Mouse (Mus musculus) lung, postnatal 0 days (tissue): Measurements from ENCODE around the gene Wdr86. TPM values are rescaled to one million over a fixed set of nuclear protein-coding genes. Genes with fewer than 3 reads are reported as not detected.
A peak's percentile ranks its signal among the peaks of the same experiment; 100 is the strongest.

Source experiments
- ATAC-seq: fragments of 200-750 bp; cut with Nextera tagmentation; 2 replicates; pipeline ENCODE4 v1.8.0; 2017; ENCODE audit warnings: moderate library complexity
- DNase-seq: peaks from one replicate; pipeline ENCODE4 v3.0.0-alpha.2; 2016; ENCODE audit warnings: low spot score
- H3K27ac ChIP-seq: fragments of 300-500 bp; sonication (generic); 2 replicates; pipeline ENCODE4 v1.5.1; 2014; ENCODE audit warnings: antibody characterized with exemption, mild to moderate bottlenecking, low read length, mixed read lengths
- H3K27me3 ChIP-seq: fragments of 300-500 bp; sonication (generic); replicated peaks from 2 replicates; pipeline ENCODE4 v1.6.1; 2014; ENCODE audit warnings: low read length, mixed read lengths; ENCODE audit not compliant: insufficient read depth
- H3K36me3 ChIP-seq: fragments of 300-500 bp; sonication (generic); 2 replicates; pipeline ENCODE4 v1.6.1; 2014; ENCODE audit warnings: low read length, mixed read lengths; ENCODE audit not compliant: insufficient read depth
- H3K4me1 ChIP-seq: fragments of 300-500 bp; sonication (generic); 2 replicates; pipeline ENCODE4 v1.6.1; 2014; ENCODE audit warnings: antibody characterized with exemption, low read depth, low read length, mixed read lengths; ENCODE audit not compliant: insufficient read depth
- H3K4me2 ChIP-seq: fragments of 300-500 bp; sonication (generic); replicated peaks from 2 replicates; pipeline ENCODE4 v1.6.1; 2014; ENCODE audit warnings: low read depth, mild to moderate bottlenecking, low read length, moderate library complexity, mixed read lengths
- H3K4me3 ChIP-seq: fragments of 300-500 bp; sonication (generic); 2 replicates; pipeline ENCODE4 v1.5.1; 2014; ENCODE audit warnings: low read depth, low read length
- H3K9ac ChIP-seq: fragments of 300-500 bp; sonication (generic); replicated peaks from 2 replicates; pipeline ENCODE4 v1.6.1; 2014; ENCODE audit warnings: low read depth, mild to moderate bottlenecking
- H3K9me3 ChIP-seq: fragments of 300-500 bp; sonication (generic); 2 replicates; pipeline ENCODE4 v1.6.1; 2016; ENCODE audit warnings: low read length, mixed read lengths
- CTCF ChIP-seq: IDR thresholded peaks from 2 replicates; pipeline ENCODE4 v1.5.1; 2016; ENCODE audit warnings: antibody characterized with exemption, mild to moderate bottlenecking
- EP300 ChIP-seq: IDR thresholded peaks from 2 replicates; pipeline ENCODE4 v1.6.1; 2016; ENCODE audit warnings: antibody characterized with exemption, mild to moderate bottlenecking, control low read depth
- WGBS: fragments of 180-500 bp; shearing (Covaris S2); extraction: QIAGEN DNeasy Blood & Tissue Kit; methylation state at CpG from one replicate; pipeline ENCODE4 v1.1.7; 2014; 5-methylcytosine and 5-hydroxymethylcytosine counted together
- polyA plus RNA-seq: library from polyadenylated mRNA; unstranded; fragments of >200 nt; fragmentation: Nextera tagmentation; extraction: Ambion mirVana; gene quantifications from 2 replicates; pipeline ENCODE4 v1.2.1, GENCODE M21; 2015

Gene Wdr86
- polyA plus RNA-seq, 1 experiment from 2014 or later, result 11.0 TPM

GRCm38 (mm10) chr5:24749731-24750130 lies 19.2 kb upstream of the Wdr86 start:
- Histone ChIP-seq H3K27me3 (no peaks in the 10 kb centered on the region), H3K4me1 (no peaks in the 10 kb centered on the region; the same call in 1 of the 2 replicates), H3K36me3 (no peaks in the 10 kb centered on the region), H3K9ac (no peak overlapping the region), H3K4me2 (peak overlapping the region; percentile 89), H3K27ac (peak overlapping the region; percentile 96; the same call in 1 of the 2 replicates), H3K9me3 (no peaks in the 10 kb centered on the region), H3K4me3 (0 out of 2 replicates have a peak overlapping the region, but pooled peaks have one; percentile 58)
- no peak for ATAC-seq
- no peak for DNase-seq
- no peak for TF ChIP-seq EP300
- no peak for TF ChIP-seq CTCF
- WGBS, result 56% methylated on average over 5 of the region's 5 CpGs

DNA sequence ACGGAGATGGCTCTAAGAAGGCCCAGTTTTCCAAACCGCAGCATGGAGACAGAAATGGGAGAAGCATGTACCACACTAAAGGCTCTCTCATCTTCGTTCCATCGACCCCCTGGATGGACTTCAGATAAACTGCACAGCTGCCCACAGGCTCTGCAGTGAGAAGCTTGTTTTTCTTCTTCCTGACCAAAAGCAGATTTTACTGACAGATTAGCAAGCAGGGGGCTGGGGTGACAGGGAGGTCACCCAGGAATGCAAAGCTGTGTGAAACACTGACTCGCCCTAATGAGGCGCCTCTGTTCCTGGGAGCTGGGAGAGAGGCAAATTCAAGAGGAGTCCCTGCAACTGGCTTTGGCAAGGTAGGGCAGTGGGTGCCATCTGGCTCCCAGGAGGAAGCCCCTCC lies 17.0 kb upstream of the Wdr86 start:
- Histone ChIP-seq H3K36me3 (no peaks in the 10 kb centered on the region), H3K4me1 (no peaks in the 10 kb centered on the region; the same call in 1 of the 2 replicates), H3K4me2 (no peak overlapping the region), H3K9ac (no peak overlapping the region), H3K9me3 (no peaks in the 10 kb centered on the region), H3K4me3 (no peak overlapping the region), H3K27me3 (no peaks in the 10 kb centered on the region), H3K27ac (no peak overlapping the region)
- ATAC-seq (no peak), DNase-seq (no peak)
- WGBS, result 30% methylated on average over 6 of the region's 6 CpGs
- TF ChIP-seq EP300 (no peak), CTCF (no peak)

DNA sequence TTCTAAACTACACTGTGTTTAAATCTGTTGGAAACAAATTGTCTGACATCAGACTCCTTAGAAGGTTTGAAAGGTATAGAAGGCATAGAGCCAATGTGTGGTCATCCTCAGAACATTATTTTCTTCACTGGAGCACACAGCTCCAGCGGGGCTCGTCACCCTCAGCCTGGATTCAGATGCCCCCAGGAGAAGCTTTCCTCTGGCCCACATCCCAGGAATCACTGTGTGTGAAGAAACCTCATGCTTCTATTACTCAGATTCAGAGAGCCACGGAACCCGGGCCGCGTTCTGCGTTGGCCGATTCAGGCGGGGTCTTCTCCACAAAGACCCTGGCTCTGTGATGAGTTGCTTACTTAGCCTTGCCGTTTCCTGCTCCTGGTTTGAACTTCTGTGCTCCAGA lies 13.4 kb upstream of the Wdr86 start:
- Histone ChIP-seq H3K4me3 (no peak overlapping the region), H3K27ac (no peak overlapping the region), H3K4me2 (no peak overlapping the region), H3K9ac (no peak overlapping the region), H3K9me3 (no peaks in the 10 kb centered on the region), H3K4me1 (no peaks in the 10 kb centered on the region), H3K27me3 (no peaks in the 10 kb centered on the region), H3K36me3 (no peaks in the 10 kb centered on the region)
- DNase-seq (no peak), ATAC-seq (no peak)
- WGBS, result 85% methylated on average over 10 of the region's 10 CpGs
- TF ChIP-seq EP300 (no peak), CTCF (no peak)

DNA sequence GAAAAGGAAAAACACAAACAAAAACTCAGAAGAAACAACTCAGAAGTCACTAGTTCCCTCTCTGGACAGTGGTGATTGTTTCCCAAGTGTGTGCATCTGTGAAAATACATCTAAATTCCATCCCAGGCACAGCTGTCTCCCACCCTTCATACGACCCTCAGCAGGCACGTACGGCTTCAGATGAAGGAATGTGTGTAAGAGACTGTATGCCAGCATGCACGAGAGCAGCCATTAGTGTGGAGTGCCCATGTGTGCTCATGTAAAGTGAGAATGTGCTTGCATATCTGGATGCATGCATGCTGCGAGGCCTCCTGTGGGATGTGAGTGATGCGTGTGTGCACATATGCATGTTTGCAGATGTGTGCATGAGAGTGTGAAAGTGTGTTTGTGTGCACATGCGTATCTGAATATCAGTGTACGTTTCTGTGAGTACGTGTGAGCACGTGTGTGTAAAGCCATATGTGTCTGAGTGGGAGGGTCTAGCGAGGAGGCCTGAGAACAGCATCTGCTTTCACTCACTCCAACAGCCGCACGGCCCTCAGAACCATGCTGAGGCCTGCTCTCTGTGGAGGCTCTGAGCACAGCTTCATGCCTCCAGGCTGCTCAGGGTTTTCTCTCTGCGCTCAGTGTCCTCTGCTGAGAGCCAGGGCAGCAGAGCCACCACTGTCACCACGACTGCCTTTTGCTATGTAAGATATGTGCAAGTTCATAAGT lies 10.8 kb upstream of the Wdr86 start:
- 55% methylated on average over 15 of the region's 15 CpGs for WGBS
- no peak for DNase-seq
- Histone ChIP-seq H3K27ac (no peak overlapping the region), H3K4me1 (no peaks in the 10 kb centered on the region), H3K4me2 (no peak overlapping the region), H3K9me3 (no peaks in the 10 kb centered on the region), H3K9ac (no peak overlapping the region), H3K36me3 (no peaks in the 10 kb centered on the region), H3K4me3 (no peak overlapping the region), H3K27me3 (no peaks in the 10 kb centered on the region)
- peak; percentile 37; the same call in 1 of the 2 replicates for ATAC-seq
- TF ChIP-seq CTCF (no peak), EP300 (no peak)

DNA sequence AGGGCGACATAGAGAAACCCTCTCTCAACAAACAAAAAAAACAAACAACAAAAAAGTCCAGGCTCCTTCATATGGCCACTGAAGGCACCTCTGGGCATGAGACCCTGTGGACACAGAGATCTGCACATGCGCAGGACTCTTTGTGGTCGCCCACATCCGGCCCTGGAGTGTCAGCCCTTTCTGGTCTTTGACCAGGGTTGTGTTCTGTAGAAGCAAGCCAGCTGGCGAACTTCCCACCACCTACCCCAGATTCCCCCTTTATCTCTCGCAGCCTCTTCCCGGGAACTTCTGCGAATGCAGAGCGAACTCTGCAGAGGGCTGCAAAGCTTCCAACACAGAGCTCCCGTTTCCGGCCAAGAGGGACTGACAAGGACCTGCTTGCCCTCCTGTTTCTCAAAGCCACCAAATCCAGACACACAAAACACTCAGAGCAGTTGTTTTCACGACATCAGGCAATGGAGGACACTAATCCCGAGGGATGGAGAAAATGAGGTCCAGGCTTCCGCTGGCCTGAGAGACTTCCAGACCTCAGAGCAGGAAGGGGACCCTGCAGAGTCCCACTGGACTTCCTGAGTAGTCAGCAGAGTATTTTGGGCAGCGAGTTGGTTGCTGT lies 8.7 kb upstream of the Wdr86 start:
- 36% methylated on average over 15 of the region's 15 CpGs for WGBS
- TF ChIP-seq CTCF (no peak), EP300 (no peak)
- Histone ChIP-seq H3K4me1 (no peaks in the 10 kb centered on the region), H3K9me3 (no peaks in the 10 kb centered on the region), H3K36me3 (no peaks in the 10 kb centered on the region), H3K4me2 (peak overlapping the region; percentile 30), H3K27me3 (no peaks in the 10 kb centered on the region), H3K27ac (peak overlapping the region; percentile 79), H3K9ac (no peak overlapping the region), H3K4me3 (0 out of 2 replicates have a peak overlapping the region, but pooled peaks have one; percentile 5)
- DNase-seq, result peak; percentile 83
- ATAC-seq, result peak; percentile 86

DNA sequence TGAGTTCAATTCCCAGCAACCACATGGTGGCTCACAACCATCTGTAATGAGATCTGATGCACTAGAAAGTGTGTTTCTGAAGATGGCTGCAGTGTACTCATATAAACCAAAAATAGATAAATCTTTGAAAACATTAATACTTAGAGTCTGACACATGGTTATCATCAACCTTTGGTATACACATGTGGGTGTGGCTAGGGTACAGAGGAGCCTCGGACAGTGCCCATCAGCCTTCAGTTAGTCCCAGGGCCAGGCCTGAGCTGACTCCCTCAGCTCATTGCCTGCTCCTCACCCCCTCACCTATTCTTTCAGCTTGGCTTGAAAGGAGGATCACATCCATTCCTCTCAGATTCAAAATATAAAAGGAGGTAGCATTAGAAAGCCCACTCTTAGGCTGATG lies 8.0 kb upstream of the Wdr86 start:
- TF ChIP-seq CTCF (no peak), EP300 (no peak)
- WGBS, result 71% methylated on average over 1 of the region's 1 CpGs
- DNase-seq (no peak), ATAC-seq (no peak)
- H3K36me3 ChIP-seq, result no peaks in the 10 kb centered on the region
- H3K4me3 ChIP-seq, result no peak overlapping the region
- H3K4me1 ChIP-seq, result no peaks in the 10 kb centered on the region
- H3K9me3 ChIP-seq, result no peaks in the 10 kb centered on the region
- no peak overlapping the region for H3K4me2 ChIP-seq
- peak overlapping the region; percentile 79; the same call in 1 of the 2 replicates for H3K27ac ChIP-seq
- no peaks in the 10 kb centered on the region for H3K27me3 ChIP-seq
- no peak overlapping the region for H3K9ac ChIP-seq
